Mouse (Mus musculus) myocyte (in vitro differentiated cells): ENCODE results near the gene St6galnac3. TPM values are rescaled to one million over a fixed set of nuclear protein-coding genes. Genes with fewer than 3 reads are reported as not detected.

Experiments
- H3K27me3 ChIP-seq: one replicate; pipeline ENCODE4 v1.6.1; 2011; ENCODE audit not compliant: control insufficient read depth, insufficient read depth, insufficient read length
- H3K36me3 ChIP-seq: one replicate; pipeline ENCODE4 v1.6.1; 2011; ENCODE audit not compliant: control insufficient read depth, insufficient read depth
- H3K4me2 ChIP-seq: one replicate; pipeline ENCODE4 v1.6.1; 2011; ENCODE audit warnings: low read depth, control low read depth
- H3K4me3 ChIP-seq: one replicate; pipeline ENCODE4 v1.5.1; 2011; ENCODE audit warnings: mild to moderate bottlenecking, control low read depth, moderate library complexity
- H3K79me2 ChIP-seq: one replicate; pipeline ENCODE4 v1.6.1; 2011; ENCODE audit not compliant: control insufficient read depth, insufficient read depth
- H3ac ChIP-seq: one replicate; pipeline ENCODE4 v1.6.1; 2011; ENCODE audit not compliant: control insufficient read depth, insufficient read length
- CEBPB ChIP-seq: IDR thresholded peaks from 2 replicates; pipeline ENCODE4 v1.6.1; 2011; ENCODE audit warnings: mild to moderate bottlenecking, moderate library complexity; ENCODE audit not compliant: poor library complexity, insufficient read depth, severe bottlenecking
- E2F4 ChIP-seq: IDR thresholded peaks from one replicate; pipeline ENCODE4 v1.6.1; 2011; ENCODE audit warnings: mild to moderate bottlenecking, control low read depth, moderate library complexity; ENCODE audit not compliant: insufficient read depth
- MAX ChIP-seq: IDR thresholded peaks from one replicate; pipeline ENCODE4 v1.6.1; 2011; ENCODE audit warnings: low read depth, mild to moderate bottlenecking, control low read depth
- MYOD1 ChIP-seq, 3 experiments: IDR thresholded peaks; one replicate each; pipeline ENCODE4 v1.6.1; 2011; ENCODE audit warnings: control low read depth in 2 of 3, low read depth in 2 of 3, mild to moderate bottlenecking in 2 of 3, moderate library complexity in 1 of 3; ENCODE audit not compliant: insufficient read length in 2 of 3, control insufficient read depth in 1 of 3
- MYOG ChIP-seq, 3 experiments: IDR thresholded peaks; one replicate each; pipeline ENCODE4 v1.6.1; 2011; ENCODE audit warnings: control low read depth in 2 of 3, low read depth in 2 of 3, mild to moderate bottlenecking in 2 of 3; ENCODE audit not compliant: insufficient read length in 2 of 3, control insufficient read depth in 1 of 3, insufficient read depth in 1 of 3
- POLR2A ChIP-seq: IDR thresholded peaks from one replicate; pipeline ENCODE4 v1.6.1; 2011; ENCODE audit warnings: low read depth, mild to moderate bottlenecking, control low read depth, moderate library complexity; ENCODE audit not compliant: insufficient read length
- POLR2AphosphoS2 ChIP-seq: IDR thresholded peaks from one replicate; pipeline ENCODE4 v1.6.1; 2011; ENCODE audit warnings: low read depth, control low read depth; ENCODE audit not compliant: insufficient read length
- REST ChIP-seq: IDR thresholded peaks from one replicate; pipeline ENCODE4 v1.6.1; 2011; ENCODE audit warnings: mild to moderate bottlenecking, control low read depth, moderate library complexity; ENCODE audit not compliant: insufficient read depth, insufficient read length
- SRF ChIP-seq: IDR thresholded peaks from one replicate; pipeline ENCODE4 v1.6.1; 2011; ENCODE audit warnings: low read depth; ENCODE audit not compliant: control insufficient read depth, insufficient read length
- TCF12 ChIP-seq: IDR thresholded peaks from one replicate; pipeline ENCODE4 v1.6.1; 2011; ENCODE audit warnings: mild to moderate bottlenecking, control low read depth; ENCODE audit not compliant: poor library complexity, insufficient read depth, severe bottlenecking
- TCF3 ChIP-seq: IDR thresholded peaks from one replicate; pipeline ENCODE4 v1.6.1; 2011; ENCODE audit warnings: low read depth, control low read depth; ENCODE audit not compliant: insufficient read length
- USF1 ChIP-seq: IDR thresholded peaks from one replicate; pipeline ENCODE4 v1.6.1; 2011; ENCODE audit warnings: low read depth, mild to moderate bottlenecking, control low read depth, moderate library complexity
- polyA plus RNA-seq: library from polyadenylated mRNA; unstranded; fragments of >200 nt; fragmentation: generic; extraction: Trizol; gene quantifications from one replicate; pipeline ENCODE4 v1.2.1, GENCODE M21; 2012; ENCODE audit warnings: missing spikeins

The St6galnac3 gene
- polyA plus RNA-seq, 1 experiment: not detected

GRCm38 (mm10) chr3:153261985-153262384 lies 463.0 kb downstream of the St6galnac3 start:
- Histone ChIP-seq H3K4me3 (no peak overlapping the region), H3K4me2 (no peak overlapping the region), H3K27me3 (no peaks in the 10 kb centered on the region), H3K79me2 (no peaks in the 10 kb centered on the region), H3K36me3 (no peaks in the 10 kb centered on the region), H3ac (no peak overlapping the region)
- TF ChIP-seq E2F4 (no peak), SRF (no peak), USF1 (no peak), MYOD1 (IDR thresholded peaks at IDR 0.05; ENCODE audit: control insufficient read depth in 1 of 3, insufficient read length in 2 of 3, low read depth in 2 of 3) (no peak), TCF12 (no peak)

DNA sequence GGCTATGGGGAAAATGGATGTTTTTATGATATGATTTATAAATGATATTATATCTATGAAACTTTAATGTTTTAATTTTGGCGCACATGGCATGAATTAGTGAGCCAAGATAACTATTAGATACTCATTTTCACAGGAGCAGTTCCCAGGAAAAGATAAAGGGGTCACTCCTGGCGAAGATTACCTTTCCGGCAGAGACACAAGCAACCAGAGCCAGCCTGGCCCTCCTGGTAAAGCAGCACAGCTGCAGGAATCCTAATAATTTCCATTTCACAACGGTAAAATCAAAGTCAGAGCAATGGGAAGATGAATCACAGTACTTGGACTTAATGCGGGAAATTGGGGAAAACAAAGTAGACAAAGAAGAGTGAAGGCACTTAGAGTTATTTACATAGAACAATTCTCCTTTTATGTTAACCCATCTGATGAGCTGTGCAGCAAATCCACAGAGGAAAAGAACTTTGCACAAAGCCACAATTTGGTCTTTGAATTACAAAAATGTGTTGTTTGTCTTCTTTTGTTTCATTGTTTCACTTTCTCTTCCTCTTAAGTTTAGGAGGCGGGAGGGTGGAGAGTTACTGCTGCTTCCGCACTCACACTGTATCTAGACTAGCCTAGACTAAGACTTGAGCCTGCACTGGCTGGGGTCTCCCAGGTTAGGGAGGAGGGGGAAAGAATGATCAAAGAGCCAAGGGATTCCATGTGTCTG lies 464.6 kb downstream of the St6galnac3 start:
- Histone ChIP-seq H3K79me2 (no peaks in the 10 kb centered on the region), H3K36me3 (no peaks in the 10 kb centered on the region), H3K4me2 (no peak overlapping the region), H3K4me3 (no peak overlapping the region), H3ac (no peak overlapping the region), H3K27me3 (no peaks in the 10 kb centered on the region)
- no peak for TF ChIP-seq MYOD1 (IDR thresholded peaks at IDR 0.05; ENCODE audit: control insufficient read depth in 1 of 3, insufficient read length in 2 of 3, low read depth in 2 of 3)
- no peak for TF ChIP-seq SRF
- TF ChIP-seq E2F4: no peak
- no peak for TF ChIP-seq MAX
- TF ChIP-seq REST: no peak
- TF ChIP-seq USF1: no peak
- no peak for TF ChIP-seq CEBPB
- TF ChIP-seq POLR2AphosphoS2: no peak
- no peak for TF ChIP-seq POLR2A
- no peak for TF ChIP-seq TCF3
- no peak for TF ChIP-seq MYOG (IDR thresholded peaks at IDR 0.05; ENCODE audit: control insufficient read depth in 1 of 3, insufficient read depth in 1 of 3, insufficient read length in 2 of 3, low read depth in 2 of 3)

DNA sequence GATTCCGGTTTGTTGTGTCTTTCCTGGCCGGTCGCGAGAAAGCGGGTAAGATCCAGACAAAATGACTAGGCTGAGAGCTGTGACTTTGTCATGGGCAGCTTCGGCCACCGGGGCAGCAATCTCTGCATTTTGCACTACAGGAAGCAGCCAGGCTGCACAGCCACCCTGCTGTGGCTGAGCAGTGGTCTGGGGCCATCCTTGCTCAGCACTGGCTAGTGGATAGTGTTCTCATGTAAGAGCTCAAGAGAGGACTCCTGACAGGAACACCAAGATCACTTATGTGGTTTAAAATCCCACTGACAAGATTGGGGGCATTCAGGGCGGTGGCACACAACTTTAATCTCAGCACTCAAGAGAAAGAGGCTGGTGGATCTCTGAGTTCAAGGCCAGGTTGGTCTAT lies 469.1 kb downstream of the St6galnac3 start:
- no peaks in the 10 kb centered on the region for H3K79me2 ChIP-seq
- no peaks in the 10 kb centered on the region for H3K27me3 ChIP-seq
- TF ChIP-seq MYOG (IDR thresholded peaks at IDR 0.05; ENCODE audit: control insufficient read depth in 1 of 3, insufficient read depth in 1 of 3, insufficient read length in 2 of 3, low read depth in 2 of 3) (no peak), MYOD1 (IDR thresholded peaks at IDR 0.05; ENCODE audit: control insufficient read depth in 1 of 3, insufficient read length in 2 of 3, low read depth in 2 of 3) (no peak), REST (no peak), TCF3 (no peak), MAX (no peak), POLR2A (no peak), SRF (no peak), USF1 (no peak), POLR2AphosphoS2 (no peak), TCF12 (no peak), CEBPB (no peak), E2F4 (no peak)
- no peak overlapping the region for H3ac ChIP-seq
- no peak overlapping the region for H3K4me2 ChIP-seq
- H3K4me3 ChIP-seq: no peak overlapping the region
- no peaks in the 10 kb centered on the region for H3K36me3 ChIP-seq

- no peak overlapping the region for H3K4me2 ChIP-seq
These were observed 473.3 kb downstream of the St6galnac3 start for GRCm38 (mm10) chr3:153251653-153252052.

GRCm38 (mm10) chr3:153250598-153251257 lies 474.2 kb downstream of the St6galnac3 start:
- TF ChIP-seq MYOG (IDR thresholded peaks at IDR 0.05; ENCODE audit: control insufficient read depth in 1 of 3, insufficient read depth in 1 of 3, insufficient read length in 2 of 3, low read depth in 2 of 3) (no peak), MAX (no peak), SRF (no peak), TCF12 (no peak), POLR2A (no peak), TCF3 (no peak), E2F4 (no peak), CEBPB (no peak), MYOD1 (IDR thresholded peaks at IDR 0.05; ENCODE audit: control insufficient read depth in 1 of 3, insufficient read length in 2 of 3, low read depth in 2 of 3) (no peak), POLR2AphosphoS2 (no peak), REST (no peak), USF1 (no peak)
- Histone ChIP-seq H3K4me3 (no peak overlapping the region), H3K79me2 (no peaks in the 10 kb centered on the region), H3ac (no peak overlapping the region), H3K4me2 (no peak overlapping the region), H3K27me3 (no peaks in the 10 kb centered on the region), H3K36me3 (no peaks in the 10 kb centered on the region)

More at GRCm38 (mm10) chr3:153251653-153252052, 473.3 kb downstream of the St6galnac3 start:
- TF ChIP-seq CEBPB: no peak
- no peak overlapping the region for H3ac ChIP-seq
- no peaks in the 10 kb centered on the region for H3K27me3 ChIP-seq
- no peak overlapping the region for H3K4me3 ChIP-seq
- H3K36me3 ChIP-seq: no peaks in the 10 kb centered on the region
- no peaks in the 10 kb centered on the region for H3K79me2 ChIP-seq
